Mouse (Mus musculus) spleen, adult 2 months (tissue): Measurements from ENCODE around the gene Tnni2.

Experiments
- CTCF ChIP-seq: fragments of 200-500 bp; IDR thresholded peaks from 2 replicates; pipeline ENCODE4 v1.5.1; 2011; ENCODE audit warnings: mild to moderate bottlenecking, inconsistent platforms; ENCODE audit not compliant: insufficient read depth, insufficient read length, insufficient replicate concordance; ENCODE audit errors: extremely low read depth
- POLR2A ChIP-seq: fragments of 200-500 bp; IDR thresholded peaks from 2 replicates; pipeline ENCODE4 v1.6.1; 2011; ENCODE audit warnings: low read depth, low read length, inconsistent platforms

DNA sequence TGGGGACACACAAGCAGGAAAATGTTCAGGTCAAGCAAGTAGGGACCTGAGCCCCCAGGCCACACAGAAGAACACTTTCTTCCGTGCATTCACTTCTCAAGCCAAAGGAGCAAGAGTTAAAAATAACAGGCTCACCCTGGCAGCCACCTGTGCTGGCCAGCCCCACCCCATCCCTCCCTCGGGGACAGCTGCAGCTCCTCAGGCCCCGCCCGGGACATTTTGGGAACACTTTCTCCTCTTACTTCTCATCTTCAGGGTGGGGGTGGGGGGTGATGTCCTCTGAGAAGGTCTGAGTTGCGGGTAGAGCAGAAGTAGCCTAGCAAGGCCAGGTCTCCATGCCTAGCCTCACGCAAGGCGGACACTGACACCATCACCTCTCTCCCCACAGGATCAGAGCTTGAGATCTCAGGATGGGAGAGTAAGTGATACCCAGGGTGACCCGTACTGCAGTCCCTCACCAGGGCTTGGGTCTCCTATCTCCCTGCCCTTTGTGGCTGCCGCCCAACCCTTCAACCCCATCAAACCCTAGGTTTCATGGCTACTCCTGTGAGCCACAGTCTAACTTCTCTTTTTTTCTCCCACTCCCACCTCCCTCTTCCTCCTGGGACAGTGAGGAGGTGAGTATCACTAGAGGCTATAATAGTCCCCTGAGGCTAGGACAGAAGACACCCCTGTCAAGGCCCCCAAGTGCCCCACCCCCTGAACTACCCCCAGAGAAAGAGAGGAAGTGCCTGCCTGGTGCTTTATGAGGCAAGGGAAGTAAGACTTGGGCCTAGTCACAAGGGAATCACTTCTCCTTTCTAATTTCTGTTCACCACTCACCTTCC, 686 bp downstream of the Tnni2 start:
- no peak for TF ChIP-seq CTCF
- TF ChIP-seq POLR2A = no peak
